Mouse (Mus musculus): ENCODE results near the gene Trim47.
A peak's percentile ranks its signal among the peaks of the same experiment; 100 is the strongest.
"Not testable (repeated sequence)": the region's sequence is repeated elsewhere in the genome, so short reads cannot be mapped to it uniquely, and the experiment has no call there.

Trim47 gene

DNA sequence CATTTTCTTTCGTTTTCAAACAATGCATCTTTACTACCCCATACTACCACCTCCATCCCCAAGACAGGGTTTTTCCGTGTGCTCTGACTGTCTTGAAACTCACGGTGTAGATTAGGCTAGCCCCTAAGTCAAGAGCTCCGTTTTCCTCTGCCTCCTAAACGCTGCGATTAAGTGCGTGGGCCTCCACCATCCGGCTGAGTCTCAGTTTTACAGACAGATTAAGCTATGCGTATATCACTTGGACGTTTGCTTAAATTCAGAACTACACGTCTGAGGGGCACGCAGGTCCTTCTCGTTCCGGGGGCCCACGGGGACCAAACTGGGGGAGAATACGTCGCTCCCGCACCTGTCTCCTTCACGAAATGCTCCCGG is 11.1 kb upstream of the Trim47 start:
- no peak for DNase-seq (ENCODE audit: low spot score in 2 of 2)

- DNase-seq (ENCODE audit: low spot score in 2 of 2): no peak
Measured at GRCm38 (mm10) chr11:116134171-116134570, 7.2 kb upstream of the Trim47 start.

- no peak for DNase-seq (ENCODE audit: low spot score in 2 of 2)
Measured at GRCm38 (mm10) chr11:116133497-116133896, 6.5 kb upstream of the Trim47 start.

- no peak for DNase-seq (ENCODE audit: low spot score in 2 of 2)
Measured at GRCm38 (mm10) chr11:116132366-116133333, 5.6 kb upstream of the Trim47 start.

DNA sequence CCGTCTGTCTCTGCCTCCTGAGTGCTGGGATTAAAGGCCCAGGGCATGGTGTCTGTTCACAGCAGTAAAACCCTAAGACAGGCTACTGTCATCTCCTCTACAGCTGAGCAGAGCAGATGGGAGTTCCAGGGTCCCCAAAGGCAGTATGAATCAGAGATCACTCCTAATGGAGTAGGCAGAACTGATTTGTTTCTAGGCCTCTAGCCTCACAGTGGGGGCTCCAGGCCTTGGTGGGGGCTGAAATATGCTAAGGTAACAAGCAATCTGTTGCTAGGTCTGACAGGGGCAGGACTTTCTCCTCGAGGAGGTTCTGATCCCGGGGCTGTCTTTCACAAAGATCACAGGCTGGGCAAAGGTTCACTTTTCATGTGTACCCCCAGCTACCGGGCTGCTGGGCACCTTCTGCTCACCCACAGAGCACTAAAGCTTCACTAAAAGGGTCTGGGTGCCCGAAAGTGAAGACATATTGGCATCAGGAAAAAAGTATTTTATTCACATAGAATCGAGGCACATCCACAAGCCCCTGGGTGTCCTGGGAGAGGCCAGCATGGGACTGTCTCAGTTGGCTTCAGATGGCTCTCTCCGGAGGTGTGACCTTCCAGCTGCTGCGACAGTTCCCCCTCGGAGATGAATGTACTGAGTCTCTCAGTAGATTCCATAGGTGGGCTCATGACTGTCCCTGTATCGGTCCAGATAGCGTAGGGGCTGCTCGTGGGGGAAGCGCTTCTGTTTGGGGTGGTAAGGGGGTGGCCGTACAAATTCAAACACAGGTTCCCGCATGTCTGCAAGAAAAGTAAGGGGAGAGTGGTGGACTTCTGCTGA is 4.5 kb upstream of the Trim47 start:
- no peak for DNase-seq (ENCODE audit: low spot score in 2 of 2)

- peak; percentile 84 to 87 for DNase-seq (ENCODE audit: low spot score in 2 of 2)
Measured at GRCm38 (mm10) chr11:116130488-116131205, 3.6 kb upstream of the Trim47 start, which contains the start of gene Trim65. Gene Trim65 (minus strand): TSS chr11:116131128.

GRCm38 (mm10) chr11:116129993-116130487 is 3.0 kb upstream of the Trim47 start:
- no peak for DNase-seq (ENCODE audit: low spot score in 2 of 2)

- DNase-seq (ENCODE audit: low spot score in 2 of 2): no peak
Measured at GRCm38 (mm10) chr11:116129091-116129790, 2.2 kb upstream of the Trim47 start.

DNA sequence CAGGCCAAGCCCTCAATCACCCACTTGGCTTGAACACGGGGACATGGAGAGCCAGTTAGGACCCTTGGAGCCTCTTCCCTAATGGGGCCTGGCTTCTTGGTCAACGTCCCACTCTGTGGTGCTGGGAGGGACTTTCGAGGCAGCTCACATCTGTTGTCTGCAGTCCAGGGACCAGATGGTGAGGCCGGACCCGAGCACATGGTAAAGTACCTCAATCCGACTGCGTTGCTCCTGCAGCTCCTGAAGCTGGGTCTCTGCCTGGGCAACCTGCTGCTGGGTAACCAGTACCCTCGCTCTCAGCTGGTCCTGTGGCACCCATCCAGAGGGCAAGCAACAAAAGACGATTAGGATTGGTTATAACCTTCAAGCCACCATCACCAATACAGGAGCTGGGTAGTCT is 976 bp upstream of the Trim47 start:
- DNase-seq (ENCODE audit: low spot score in 2 of 2): no peak

GRCm38 (mm10) chr11:116126261-116126660 is 749 bp downstream of the Trim47 start:
- DNase-seq (ENCODE audit: low spot score in 2 of 2): no peak

DNA sequence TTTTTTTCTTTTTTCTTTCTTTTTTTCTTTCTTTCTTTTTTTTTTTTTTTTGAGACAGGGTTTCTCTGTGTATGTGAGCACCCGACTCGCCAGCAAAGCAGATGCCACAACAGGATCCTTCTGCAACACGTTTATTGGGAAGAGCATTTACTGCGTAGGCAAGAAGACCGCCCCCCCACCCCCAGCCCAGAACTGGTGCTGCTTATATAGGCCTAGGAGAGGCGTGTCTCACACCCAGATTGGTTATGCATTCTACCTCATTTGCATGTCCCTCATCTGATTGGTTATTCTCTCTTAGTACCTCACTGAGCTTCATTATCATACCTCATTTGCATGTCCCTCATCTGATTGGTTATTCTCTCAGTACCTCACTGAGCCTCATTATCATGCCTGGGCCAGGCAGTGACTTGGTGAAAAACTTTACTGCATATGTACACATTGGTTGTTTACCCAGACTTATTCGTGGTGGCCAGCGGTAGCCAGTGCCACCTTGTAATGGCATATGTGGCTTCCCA is 5.2 kb downstream of the Trim47 start:
- DNase-seq (ENCODE audit: low spot score in 2 of 2): not testable (repeated sequence)

DNA sequence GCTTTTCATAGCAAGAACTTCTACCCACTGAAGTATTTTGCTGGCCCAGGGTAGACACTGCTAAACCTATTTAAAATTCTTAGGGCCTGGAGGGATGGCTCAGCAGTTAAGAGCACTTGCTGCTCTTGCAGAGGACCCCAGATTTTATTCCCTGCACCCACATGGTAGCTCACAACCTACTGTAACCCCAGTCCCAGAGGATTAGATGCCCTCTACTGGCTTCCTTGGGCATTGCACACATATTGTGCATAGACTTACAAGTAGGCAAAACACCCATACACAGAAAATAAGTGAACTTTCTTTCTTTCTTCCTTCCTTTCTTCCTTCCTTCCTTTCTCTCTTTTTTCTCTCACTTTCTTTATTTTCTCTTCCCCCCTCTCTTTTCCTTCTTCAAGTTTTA is 9.2 kb downstream of the Trim47 start:
- DNase-seq (ENCODE audit: low spot score in 2 of 2): no peak

GRCm38 (mm10) chr11:116117241-116117640 is 9.8 kb downstream of the Trim47 start:
- no peak for DNase-seq (ENCODE audit: low spot score in 2 of 2)

GRCm38 (mm10) chr11:116111611-116112203 is 15.3 kb downstream of the Trim47 start:
- no peak for DNase-seq (ENCODE audit: low spot score in 2 of 2)

DNA sequence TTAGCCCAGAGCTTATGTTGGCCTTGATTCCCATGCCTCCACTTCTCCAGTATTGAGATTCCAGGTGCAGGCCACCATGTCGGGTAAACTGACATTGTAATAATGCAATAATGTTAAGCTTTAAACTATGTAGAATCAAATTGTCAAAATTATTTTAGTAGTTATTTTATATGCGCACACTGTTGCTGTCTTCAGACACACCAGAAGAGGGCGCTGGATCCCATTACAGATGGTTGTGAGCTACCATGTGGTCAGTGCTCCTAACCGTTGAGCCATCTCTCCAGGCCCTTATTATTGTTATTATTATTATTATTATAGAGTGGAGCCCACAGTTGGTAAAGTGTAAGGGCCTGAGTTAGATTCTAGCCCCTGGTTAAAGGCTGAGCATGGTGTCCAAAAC is 15.9 kb downstream of the Trim47 start:
- no peak for DNase-seq (ENCODE audit: low spot score in 2 of 2)

- no peak for DNase-seq (ENCODE audit: low spot score in 2 of 2)
Measured at GRCm38 (mm10) chr11:116110540-116110939, 16.5 kb downstream of the Trim47 start.

- peak in 1 of 2 experiments; percentile 82 for DNase-seq (ENCODE audit: low spot score in 2 of 2)
Measured at GRCm38 (mm10) chr11:116110131-116110530, 16.9 kb downstream of the Trim47 start.

GRCm38 (mm10) chr11:116109441-116110081 is 17.4 kb downstream of the Trim47 start:
- no peak for DNase-seq (ENCODE audit: low spot score in 2 of 2)

GRCm38 (mm10) chr11:116108464-116109137 is 18.4 kb downstream of the Trim47 start:
- peak in 1 of 2 experiments; percentile 77 for DNase-seq (ENCODE audit: low spot score in 2 of 2)

Data from urinary bladder, adult 18-20 months (tissue).